Mouse (Mus musculus): ENCODE measurements around the gene Gm10721.
"Not testable (repeated sequence)": the region's sequence is repeated elsewhere in the genome, so short reads cannot be mapped to it uniquely, and the experiment has no call there.

DNA sequence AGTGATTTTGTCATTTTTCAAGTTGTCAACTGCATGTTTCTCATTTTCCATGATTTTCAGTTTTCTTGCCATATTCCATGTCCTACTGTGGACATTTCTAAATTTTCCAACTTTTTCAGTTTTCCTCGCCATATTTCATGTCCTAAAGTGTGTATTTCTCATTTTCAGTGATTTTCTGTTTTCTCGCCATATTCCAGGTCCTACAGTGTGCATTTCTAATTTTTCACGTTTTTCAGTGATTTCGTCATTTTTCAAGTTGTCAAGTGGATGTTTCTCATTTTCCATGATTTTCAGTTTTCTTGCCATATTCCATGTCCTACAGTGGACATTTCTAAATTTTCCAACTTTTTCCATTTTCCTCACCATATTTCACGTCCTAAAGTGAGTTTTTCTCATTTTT lies 6.8 kb upstream of the Gm10721 start:
- TF ChIP-seq RCOR1 (IDR thresholded peaks at IDR 0.05; ENCODE audit: low read depth, low read length); POLR2A (IDR thresholded peaks at IDR 0.05; ENCODE audit: control insufficient read depth in 1 of 2, insufficient read depth in 1 of 2, low read depth in 1 of 2, low read length in 2 of 2, poor library complexity in 1 of 2); CHD1 (IDR thresholded peaks at IDR 0.05; ENCODE audit: low read depth, low read length); EP300 (IDR thresholded peaks at IDR 0.05; ENCODE audit: low read depth in 1 of 2, low read length in 2 of 2); CTCF (IDR thresholded peaks at IDR 0.05 in 2 of 3, conservative IDR thresholded peaks at IDR 0.05 in 1 of 3; ENCODE audit: control insufficient read depth in 1 of 3, insufficient read depth in 1 of 3, low read depth in 2 of 3, low read length in 3 of 3, poor library complexity in 1 of 3, severe bottlenecking in 1 of 3); USF1 (IDR thresholded peaks at IDR 0.05; ENCODE audit: low read depth, low read length): not testable (repeated sequence)
